Mouse (Mus musculus): ENCODE measurements around the gene Fam118b. TPM values are rescaled to one million over a fixed set of nuclear protein-coding genes. Genes with fewer than 3 reads are reported as not detected.

The Fam118b gene
- polyA plus RNA-seq, 1 experiment = 0.20 TPM

- Histone ChIP-seq H3K27me3 (ENCODE audit: control insufficient read depth) (no peaks in the 10 kb centered on the region), H3K4me3 (replicated peaks) (peak within 1 kb of the TSS; percentile 97), H3K9me3 (ENCODE audit: control insufficient read depth, low read length) (peaks cover 3% of the 10 kb centered on the region; the same call in 1 of the 2 replicates), H3K36me3 (ENCODE audit: control insufficient read depth) (peaks cover 72% of the 10 kb centered on the region), H3K4me1 (ENCODE audit: control insufficient read depth) (peaks cover 30% of the 10 kb centered on the region)
- no peak for TF ChIP-seq GATA1 (IDR thresholded peaks at IDR 0.05; ENCODE audit: low read length)
- no peak for TF ChIP-seq TAL1 (IDR thresholded peaks at IDR 0.05; ENCODE audit: low read length)
Measured at GRCm38 (mm10) chr9:35210542-35211474, 56.8 kb downstream of the Fam118b start, which contains the start of gene Foxred1. Foxred1 (minus strand) TSS chr9:35211055.

- H3K4me1 ChIP-seq (ENCODE audit: control insufficient read depth) = peaks cover 49% of the 10 kb centered on the region
- H3K4me3 ChIP-seq (replicated peaks) = no peak overlapping the region
- TF ChIP-seq TAL1 (IDR thresholded peaks at IDR 0.05; ENCODE audit: low read length) (no peak), GATA1 (IDR thresholded peaks at IDR 0.05; ENCODE audit: low read length) (no peak)
- H3K9me3 ChIP-seq (ENCODE audit: control insufficient read depth, low read length) = peaks cover 3% of the 10 kb centered on the region; the same call in 1 of the 2 replicates
- peaks cover 58% of the 10 kb centered on the region for H3K36me3 ChIP-seq (ENCODE audit: control insufficient read depth)
- no peaks in the 10 kb centered on the region for H3K27me3 ChIP-seq (ENCODE audit: control insufficient read depth)
Measured at GRCm38 (mm10) chr9:35204421-35204820, 63.2 kb downstream of the Fam118b start.

- TF ChIP-seq GATA1 (IDR thresholded peaks at IDR 0.05; ENCODE audit: low read length) = no peak
- no peak for TF ChIP-seq TAL1 (IDR thresholded peaks at IDR 0.05; ENCODE audit: low read length)
- Histone ChIP-seq H3K36me3 (ENCODE audit: control insufficient read depth) (peaks cover 51% of the 10 kb centered on the region), H3K9me3 (ENCODE audit: control insufficient read depth, low read length) (peaks cover 3% of the 10 kb centered on the region; the same call in 1 of the 2 replicates), H3K27me3 (ENCODE audit: control insufficient read depth) (no peaks in the 10 kb centered on the region), H3K4me1 (ENCODE audit: control insufficient read depth) (peaks cover 50% of the 10 kb centered on the region), H3K4me3 (replicated peaks) (no peak overlapping the region)
Measured at GRCm38 (mm10) chr9:35203536-35203935, 64.1 kb downstream of the Fam118b start.

GRCm38 (mm10) chr9:35200529-35201060 is 67.0 kb downstream of the Fam118b start:
- H3K36me3 ChIP-seq (ENCODE audit: control insufficient read depth) = peaks cover 21% of the 10 kb centered on the region
- H3K27me3 ChIP-seq (ENCODE audit: control insufficient read depth) = no peaks in the 10 kb centered on the region
- TF ChIP-seq GATA1 (IDR thresholded peaks at IDR 0.05; ENCODE audit: low read length) (no peak), TAL1 (IDR thresholded peaks at IDR 0.05; ENCODE audit: low read length) (no peak)
- H3K4me1 ChIP-seq (ENCODE audit: control insufficient read depth) = peaks cover 55% of the 10 kb centered on the region
- peak overlapping the region; percentile 80 for H3K4me3 ChIP-seq (replicated peaks)
- no peaks in the 10 kb centered on the region for H3K9me3 ChIP-seq (ENCODE audit: control insufficient read depth, low read length)

GRCm38 (mm10) chr9:35199772-35200471 is 67.7 kb downstream of the Fam118b start, which contains the start of the genes Srpr and Tirap:
Srpr (plus strand) TSS chr9:35200175.
Tirap (minus strand) TSS chr9:35200291.
- Histone ChIP-seq H3K9me3 (ENCODE audit: control insufficient read depth, low read length) (no peaks in the 10 kb centered on the region), H3K4me3 (replicated peaks) (peak within 1 kb of the TSS; percentile 80), H3K36me3 (ENCODE audit: control insufficient read depth) (peaks cover 15% of the 10 kb centered on the region), H3K4me1 (ENCODE audit: control insufficient read depth) (peaks cover 55% of the 10 kb centered on the region), H3K27me3 (ENCODE audit: control insufficient read depth) (no peaks in the 10 kb centered on the region)
- no peak for TF ChIP-seq TAL1 (IDR thresholded peaks at IDR 0.05; ENCODE audit: low read length)
- TF ChIP-seq GATA1 (IDR thresholded peaks at IDR 0.05; ENCODE audit: low read length) = no peak

- Histone ChIP-seq H3K4me1 (ENCODE audit: control insufficient read depth) (peaks cover 52% of the 10 kb centered on the region), H3K27me3 (ENCODE audit: control insufficient read depth) (no peaks in the 10 kb centered on the region), H3K36me3 (ENCODE audit: control insufficient read depth) (peaks cover 7% of the 10 kb centered on the region), H3K9me3 (ENCODE audit: control insufficient read depth, low read length) (no peaks in the 10 kb centered on the region), H3K4me3 (replicated peaks) (peak overlapping the region; percentile 80)
- no peak for TF ChIP-seq GATA1 (IDR thresholded peaks at IDR 0.05; ENCODE audit: low read length)
- no peak for TF ChIP-seq TAL1 (IDR thresholded peaks at IDR 0.05; ENCODE audit: low read length)
Measured at GRCm38 (mm10) chr9:35198945-35199771, 68.4 kb downstream of the Fam118b start.

GRCm38 (mm10) chr9:35198351-35198750 is 69.3 kb downstream of the Fam118b start:
- peaks cover 2% of the 10 kb centered on the region for H3K36me3 ChIP-seq (ENCODE audit: control insufficient read depth)
- peaks cover 46% of the 10 kb centered on the region for H3K4me1 ChIP-seq (ENCODE audit: control insufficient read depth)
- no peak overlapping the region for H3K4me3 ChIP-seq (replicated peaks)
- TF ChIP-seq GATA1 (IDR thresholded peaks at IDR 0.05; ENCODE audit: low read length) (no peak), TAL1 (IDR thresholded peaks at IDR 0.05; ENCODE audit: low read length) (no peak)
- H3K27me3 ChIP-seq (ENCODE audit: control insufficient read depth) = no peaks in the 10 kb centered on the region
- no peaks in the 10 kb centered on the region for H3K9me3 ChIP-seq (ENCODE audit: control insufficient read depth, low read length)

GRCm38 (mm10) chr9:35197625-35198024 is 70.0 kb downstream of the Fam118b start:
- Histone ChIP-seq H3K36me3 (ENCODE audit: control insufficient read depth) (peaks cover 4% of the 10 kb centered on the region), H3K9me3 (ENCODE audit: control insufficient read depth, low read length) (no peaks in the 10 kb centered on the region), H3K4me3 (replicated peaks) (no peak overlapping the region), H3K27me3 (ENCODE audit: control insufficient read depth) (no peaks in the 10 kb centered on the region), H3K4me1 (ENCODE audit: control insufficient read depth) (peaks cover 40% of the 10 kb centered on the region)
- TF ChIP-seq GATA1 (IDR thresholded peaks at IDR 0.05; ENCODE audit: low read length) (no peak), TAL1 (IDR thresholded peaks at IDR 0.05; ENCODE audit: low read length) (no peak)

Measured in erythroblast, embryonic 14.5 days (primary cell).